Mouse (Mus musculus): ENCODE data around the gene C030005K15Rik. TPM values are rescaled to one million over a fixed set of nuclear protein-coding genes. Genes with fewer than 3 reads are reported as not detected.
"Not testable (repeated sequence)": the region's sequence is repeated elsewhere in the genome, so short reads cannot be mapped to it uniquely, and the experiment has no call there.

C030005K15Rik gene
- not detected in 2 replicates for polyA plus RNA-seq (2015; fragmentation: Nextera tagmentation; extraction: Ambion mirVana)

DNA sequence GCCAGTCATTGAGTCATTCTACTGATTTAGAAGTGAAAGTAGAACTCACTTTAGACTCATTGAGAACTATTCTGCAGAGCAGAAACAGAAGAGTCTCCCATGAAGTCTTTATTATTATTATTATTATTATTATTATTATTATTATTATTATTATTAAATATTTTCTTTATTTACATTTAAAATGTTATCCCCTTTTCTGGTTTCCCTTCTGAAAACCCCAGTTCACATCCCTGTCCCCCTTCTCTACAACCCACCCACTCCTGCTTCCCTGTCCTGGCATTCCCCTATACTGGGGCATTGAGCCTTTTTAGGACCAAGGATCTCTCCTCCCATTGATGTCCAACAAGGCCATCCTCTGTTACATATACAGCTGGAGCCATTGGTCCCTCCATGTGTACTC is at the start of gene C030005K15Rik:
TSS of gene C030005K15Rik (minus strand) at position 101 of the 400 bp plus-strand sequence.
- H3K27ac ChIP-seq (ENCODE audit: low read length); H3K4me1 ChIP-seq (ENCODE audit: control insufficient read depth, insufficient read depth, low read length); H3K4me3 ChIP-seq (ENCODE audit: low read length); H3K27me3 ChIP-seq (ENCODE audit: control insufficient read depth, insufficient read depth, low read length); H3K9ac ChIP-seq (ENCODE audit: low read length); H3K4me2 ChIP-seq (ENCODE audit: low read depth, low read length); H3K9me3 ChIP-seq (replicated peaks; ENCODE audit: control insufficient read depth, low read length); H3K36me3 ChIP-seq (ENCODE audit: control insufficient read depth, insufficient read depth); ATAC-seq (replicated peaks; ENCODE audit: extremely low read depth, insufficient read depth, low FRiP score): not testable (repeated sequence)

DNA sequence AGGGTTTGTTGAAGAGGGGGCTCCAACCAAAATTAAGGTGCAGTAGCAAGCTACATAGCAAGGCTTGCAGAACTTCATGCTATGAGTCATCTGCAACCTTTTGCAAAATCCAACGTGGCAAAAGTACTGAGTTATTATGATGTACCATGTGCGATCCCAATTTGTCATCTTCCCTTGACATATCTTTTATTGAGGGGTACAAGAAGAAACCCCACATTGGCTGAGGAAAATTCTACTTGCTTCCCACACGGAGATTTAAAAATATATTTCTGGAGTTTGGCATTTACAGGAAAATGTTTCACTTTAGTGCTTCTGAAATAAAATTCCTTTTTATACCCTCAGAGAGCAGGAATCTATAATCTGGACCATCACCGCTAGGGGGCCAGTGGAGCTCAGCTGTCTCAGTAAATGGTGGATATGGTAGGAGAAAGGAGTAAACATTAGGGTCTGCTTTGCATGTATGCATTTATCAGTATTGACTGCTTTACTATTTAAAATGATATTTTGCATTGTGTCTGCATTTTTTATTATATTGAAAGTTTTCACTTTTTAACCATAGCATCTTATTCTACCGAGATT is 41.7 kb upstream of the C030005K15Rik start:
- no peak for ATAC-seq (replicated peaks; ENCODE audit: extremely low read depth, insufficient read depth, low FRiP score)
- no peaks in the 10 kb centered on the region for H3K4me1 ChIP-seq (ENCODE audit: control insufficient read depth, insufficient read depth, low read length)
- no peak overlapping the region for H3K27ac ChIP-seq (ENCODE audit: low read length)
- H3K9me3 ChIP-seq (replicated peaks; ENCODE audit: control insufficient read depth, low read length), result no peaks in the 10 kb centered on the region
- no peaks in the 10 kb centered on the region for H3K36me3 ChIP-seq (ENCODE audit: control insufficient read depth, insufficient read depth)
- WGBS, result 53% methylated on average over 5 of the region's 5 CpGs
- H3K9ac ChIP-seq (ENCODE audit: low read length), result no peak overlapping the region
- H3K4me2 ChIP-seq (ENCODE audit: low read depth, low read length), result no peak overlapping the region
- no peak overlapping the region for H3K4me3 ChIP-seq (ENCODE audit: low read length)
- H3K27me3 ChIP-seq (ENCODE audit: control insufficient read depth, insufficient read depth, low read length), result no peaks in the 10 kb centered on the region

DNA sequence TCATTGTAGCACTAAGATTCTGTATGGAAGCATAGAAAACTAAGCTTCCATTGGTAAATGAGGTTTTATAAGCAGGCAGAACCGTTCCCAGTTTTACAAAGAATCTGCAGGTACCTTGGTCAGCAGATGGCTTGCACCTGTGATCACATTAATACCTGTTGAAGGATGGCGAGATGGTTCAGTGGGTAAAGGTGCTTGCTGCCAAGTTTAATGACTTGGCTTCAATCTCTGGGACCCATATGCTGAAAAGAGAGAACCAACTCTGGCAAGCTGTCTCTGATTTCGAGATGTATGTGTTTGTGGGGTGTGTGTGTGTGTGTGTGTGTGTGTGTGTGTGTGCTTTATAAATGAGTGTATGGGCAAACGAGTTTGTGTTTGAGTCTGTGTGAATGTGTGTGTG is 27.3 kb upstream of the C030005K15Rik start:
- Histone ChIP-seq H3K9ac (ENCODE audit: low read length) (no peak overlapping the region), H3K9me3 (replicated peaks; ENCODE audit: control insufficient read depth, low read length) (no peaks in the 10 kb centered on the region), H3K4me3 (ENCODE audit: low read length) (no peak overlapping the region), H3K36me3 (ENCODE audit: control insufficient read depth, insufficient read depth) (no peaks in the 10 kb centered on the region), H3K4me1 (ENCODE audit: control insufficient read depth, insufficient read depth, low read length) (no peaks in the 10 kb centered on the region), H3K4me2 (ENCODE audit: low read depth, low read length) (no peak overlapping the region), H3K27ac (ENCODE audit: low read length) (no peak overlapping the region), H3K27me3 (ENCODE audit: control insufficient read depth, insufficient read depth, low read length) (no peaks in the 10 kb centered on the region)
- 64% methylated on average over 4 of the region's 4 CpGs for WGBS
- no peak for ATAC-seq (replicated peaks; ENCODE audit: extremely low read depth, insufficient read depth, low FRiP score)

DNA sequence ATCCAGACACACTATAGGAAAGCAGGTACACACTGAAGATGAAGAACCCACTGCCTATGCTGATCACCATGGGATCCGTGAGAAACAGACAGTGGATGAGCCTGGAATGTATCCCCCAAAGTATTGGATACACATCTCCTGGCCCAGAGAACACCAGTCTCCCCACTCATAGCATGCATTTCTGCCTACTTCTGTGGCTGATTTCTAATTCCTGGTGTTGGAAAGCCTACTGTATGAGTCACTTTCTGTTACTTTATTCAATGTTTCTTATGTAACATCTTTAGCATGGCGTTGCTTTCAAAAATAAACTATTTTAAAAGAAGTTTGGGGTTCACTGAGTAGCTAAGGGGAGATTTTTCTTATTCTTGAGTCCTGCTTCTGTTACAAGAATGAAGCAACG is 20.7 kb upstream of the C030005K15Rik start:
- Histone ChIP-seq H3K9ac (ENCODE audit: low read length) (no peak overlapping the region), H3K27ac (ENCODE audit: low read length) (no peak overlapping the region), H3K36me3 (ENCODE audit: control insufficient read depth, insufficient read depth) (no peaks in the 10 kb centered on the region), H3K9me3 (replicated peaks; ENCODE audit: control insufficient read depth, low read length) (no peaks in the 10 kb centered on the region), H3K27me3 (ENCODE audit: control insufficient read depth, insufficient read depth, low read length) (no peaks in the 10 kb centered on the region), H3K4me2 (ENCODE audit: low read depth, low read length) (no peak overlapping the region), H3K4me3 (ENCODE audit: low read length) (no peak overlapping the region), H3K4me1 (ENCODE audit: control insufficient read depth, insufficient read depth, low read length) (no peaks in the 10 kb centered on the region)
- WGBS, result 69% methylated on average over 3 of the region's 3 CpGs
- no peak for ATAC-seq (replicated peaks; ENCODE audit: extremely low read depth, insufficient read depth, low FRiP score)

DNA sequence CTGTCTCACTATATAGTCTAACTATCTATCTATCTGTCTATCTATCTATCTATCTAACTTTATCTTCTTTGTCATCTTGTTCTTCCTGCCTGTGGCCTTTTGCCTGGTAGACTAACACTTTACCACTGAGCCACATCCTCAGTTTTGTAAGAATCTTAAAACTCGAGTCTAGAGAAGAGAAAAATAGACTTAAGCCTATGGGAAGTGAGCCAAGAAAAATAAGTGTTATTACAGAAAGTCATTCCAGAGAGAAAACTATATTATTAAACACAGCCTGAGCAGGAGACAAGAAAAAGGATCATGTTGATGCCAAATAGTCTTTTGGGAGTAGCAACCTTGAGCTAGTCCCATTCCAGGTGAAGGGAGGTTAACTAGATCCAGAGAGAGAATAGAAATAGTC is 626 bp downstream of the C030005K15Rik start:
- H3K36me3 ChIP-seq (ENCODE audit: control insufficient read depth, insufficient read depth), result no peaks in the 10 kb centered on the region
- WGBS, result 33% methylated on average over 1 of the region's 1 CpGs
- H3K4me1 ChIP-seq (ENCODE audit: control insufficient read depth, insufficient read depth, low read length), result no peaks in the 10 kb centered on the region
- no peaks in the 10 kb centered on the region for H3K9me3 ChIP-seq (replicated peaks; ENCODE audit: control insufficient read depth, low read length)
- ATAC-seq (replicated peaks; ENCODE audit: extremely low read depth, insufficient read depth, low FRiP score), result no peak
- no peaks in the 10 kb centered on the region for H3K27me3 ChIP-seq (ENCODE audit: control insufficient read depth, insufficient read depth, low read length)
- H3K4me3 ChIP-seq (ENCODE audit: low read length), result no peak overlapping the region
- no peak overlapping the region for H3K27ac ChIP-seq (ENCODE audit: low read length)
- H3K4me2 ChIP-seq (ENCODE audit: low read depth, low read length), result no peak overlapping the region
- H3K9ac ChIP-seq (ENCODE audit: low read length), result no peak overlapping the region

DNA sequence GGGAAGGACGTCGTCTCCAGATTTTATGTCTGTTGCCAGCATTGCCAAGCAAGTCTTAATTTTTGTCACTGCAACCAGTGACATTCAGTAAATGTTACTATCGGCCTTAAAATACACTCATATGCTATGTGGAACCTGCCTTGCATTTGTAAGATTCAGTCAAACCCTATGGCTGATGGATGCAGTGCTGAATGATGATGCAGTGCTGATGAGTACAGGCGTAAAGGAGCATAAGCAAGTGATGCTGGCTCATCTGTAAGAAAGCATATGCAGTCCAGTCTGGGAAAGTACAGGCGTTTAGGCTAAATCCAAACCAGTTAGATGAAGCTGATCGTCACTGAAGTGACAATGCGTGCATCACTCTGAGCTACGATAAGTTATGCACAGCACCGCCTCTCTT is 3.8 kb downstream of the C030005K15Rik start:
- 90% methylated on average over 9 of the region's 9 CpGs for WGBS

DNA sequence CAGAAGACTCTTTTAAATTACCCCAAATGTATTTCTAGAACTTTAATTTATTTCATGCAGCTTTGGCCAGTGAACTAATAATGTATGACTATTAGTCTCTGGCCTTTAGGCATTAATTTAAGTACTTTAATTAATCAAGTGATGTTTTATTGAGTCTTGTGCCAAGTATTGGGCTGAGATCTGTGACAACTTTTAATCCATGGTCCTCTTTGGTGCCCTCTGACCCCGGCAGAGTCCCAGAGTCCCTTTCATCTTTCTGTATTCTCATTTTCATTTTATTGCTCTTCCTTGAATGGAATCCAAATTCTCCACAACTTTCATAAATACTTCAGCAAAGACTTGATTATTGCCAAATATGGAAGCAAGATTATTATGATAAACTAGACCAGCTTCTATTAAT is 5.9 kb downstream of the C030005K15Rik start:
- Histone ChIP-seq H3K9me3 (replicated peaks; ENCODE audit: control insufficient read depth, low read length) (no peaks in the 10 kb centered on the region), H3K4me2 (ENCODE audit: low read depth, low read length) (no peak overlapping the region), H3K9ac (ENCODE audit: low read length) (no peak overlapping the region), H3K4me1 (ENCODE audit: control insufficient read depth, insufficient read depth, low read length) (peaks cover 2% of the 10 kb centered on the region; the same call in 1 of the 2 replicates), H3K36me3 (ENCODE audit: control insufficient read depth, insufficient read depth) (no peaks in the 10 kb centered on the region), H3K27me3 (ENCODE audit: control insufficient read depth, insufficient read depth, low read length) (no peaks in the 10 kb centered on the region), H3K4me3 (ENCODE audit: low read length) (no peak overlapping the region), H3K27ac (ENCODE audit: low read length) (no peak overlapping the region)
- no peak for ATAC-seq (replicated peaks; ENCODE audit: extremely low read depth, insufficient read depth, low FRiP score)
- WGBS, result 83% methylated on average over 1 of the region's 1 CpGs

More for the DNA sequence above, 3.8 kb downstream of the C030005K15Rik start:
- H3K4me1 ChIP-seq (ENCODE audit: control insufficient read depth, insufficient read depth, low read length), result peaks cover 2% of the 10 kb centered on the region; the same call in 1 of the 2 replicates
- H3K4me3 ChIP-seq (ENCODE audit: low read length), result no peak overlapping the region
- H3K9me3 ChIP-seq (replicated peaks; ENCODE audit: control insufficient read depth, low read length), result no peaks in the 10 kb centered on the region
- H3K9ac ChIP-seq (ENCODE audit: low read length), result no peak overlapping the region
- no peaks in the 10 kb centered on the region for H3K27me3 ChIP-seq (ENCODE audit: control insufficient read depth, insufficient read depth, low read length)
- no peak overlapping the region for H3K27ac ChIP-seq (ENCODE audit: low read length)
- no peaks in the 10 kb centered on the region for H3K36me3 ChIP-seq (ENCODE audit: control insufficient read depth, insufficient read depth)
- no peak for ATAC-seq (replicated peaks; ENCODE audit: extremely low read depth, insufficient read depth, low FRiP score)
- H3K4me2 ChIP-seq (ENCODE audit: low read depth, low read length), result no peak overlapping the region

DNA sequence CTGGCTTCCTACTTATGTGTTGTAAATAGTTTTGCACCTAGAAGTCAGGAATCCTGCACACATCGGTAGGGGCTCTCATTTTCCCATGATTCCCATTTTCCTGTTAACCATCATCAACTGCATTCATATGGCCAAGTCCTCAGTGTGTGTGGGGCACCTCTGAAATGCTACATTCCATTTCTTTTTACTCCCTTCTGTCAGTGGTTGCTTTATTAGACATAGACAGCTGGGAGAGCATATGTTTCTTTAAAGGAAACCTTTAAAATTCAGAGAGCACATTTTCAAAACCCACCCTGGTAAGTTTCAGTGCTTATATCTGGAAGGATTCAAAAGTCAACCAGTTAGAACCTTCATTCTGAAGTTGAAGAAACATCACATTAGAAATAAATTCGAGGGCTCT is 8.5 kb downstream of the C030005K15Rik start:
- WGBS, result 63% methylated on average over 2 of the region's 2 CpGs
- Histone ChIP-seq H3K4me2 (ENCODE audit: low read depth, low read length) (no peak overlapping the region), H3K27ac (ENCODE audit: low read length) (no peak overlapping the region), H3K36me3 (ENCODE audit: control insufficient read depth, insufficient read depth) (no peaks in the 10 kb centered on the region), H3K4me1 (ENCODE audit: control insufficient read depth, insufficient read depth, low read length) (peaks cover 6% of the 10 kb centered on the region; the same call in 1 of the 2 replicates), H3K4me3 (ENCODE audit: low read length) (no peak overlapping the region), H3K9me3 (replicated peaks; ENCODE audit: control insufficient read depth, low read length) (no peaks in the 10 kb centered on the region), H3K27me3 (ENCODE audit: control insufficient read depth, insufficient read depth, low read length) (no peaks in the 10 kb centered on the region), H3K9ac (ENCODE audit: low read length) (no peak overlapping the region)
- ATAC-seq (replicated peaks; ENCODE audit: extremely low read depth, insufficient read depth, low FRiP score), result no peak

DNA sequence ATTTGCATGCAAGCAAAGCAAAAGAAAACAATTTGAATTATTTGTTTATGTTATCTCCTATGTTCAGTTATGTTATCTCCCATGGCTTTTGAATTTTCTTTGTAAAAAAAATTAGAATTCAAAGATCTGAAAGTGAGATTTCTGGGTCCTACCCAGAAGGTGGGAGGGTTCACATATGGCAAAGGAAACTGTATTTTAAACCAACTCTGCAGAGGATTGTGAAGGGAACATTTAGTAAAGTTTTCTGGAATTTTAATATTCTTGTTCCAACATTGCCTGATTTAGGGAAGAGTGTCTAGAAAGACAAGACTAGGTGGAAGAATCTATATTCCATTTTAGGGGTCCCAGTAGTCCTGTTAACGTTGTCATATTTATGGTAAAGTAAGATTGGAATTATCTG is 9.3 kb downstream of the C030005K15Rik start:
- Histone ChIP-seq H3K27ac (ENCODE audit: low read length) (no peak overlapping the region), H3K4me2 (ENCODE audit: low read depth, low read length) (no peak overlapping the region), H3K36me3 (ENCODE audit: control insufficient read depth, insufficient read depth) (no peaks in the 10 kb centered on the region), H3K27me3 (ENCODE audit: control insufficient read depth, insufficient read depth, low read length) (no peaks in the 10 kb centered on the region), H3K4me3 (ENCODE audit: low read length) (no peak overlapping the region), H3K4me1 (ENCODE audit: control insufficient read depth, insufficient read depth, low read length) (peaks cover 8% of the 10 kb centered on the region), H3K9me3 (replicated peaks; ENCODE audit: control insufficient read depth, low read length) (no peaks in the 10 kb centered on the region), H3K9ac (ENCODE audit: low read length) (no peak overlapping the region)
- ATAC-seq (replicated peaks; ENCODE audit: extremely low read depth, insufficient read depth, low FRiP score), result no peak
- 78% methylated on average over 1 of the region's 1 CpGs for WGBS

Measured in heart, embryonic 16.5 days (tissue).